Mouse (Mus musculus): Measurements from ENCODE around the gene Zp1.

- TF ChIP-seq CTCF (IDR thresholded peaks at IDR 0.05; ENCODE audit: low read depth, low read length): no peak
- TF ChIP-seq POLR2A (IDR thresholded peaks at IDR 0.05; ENCODE audit: extremely low read depth, insufficient read depth, low read length): no peak
These were observed 51.8 kb downstream of the Zp1 start for GRCm38 (mm10) chr19:10868623-10869141.
